Mouse (Mus musculus) forebrain, embryonic 13.5 days (tissue): ENCODE data around the gene Tcp10b. TPM values are rescaled to one million over a fixed set of nuclear protein-coding genes. Genes with fewer than 3 reads are reported as not detected.
"Not testable (repeated sequence)": the region's sequence is repeated elsewhere in the genome, so short reads cannot be mapped to it uniquely, and the experiment has no call there.

Source experiments
- ATAC-seq: fragments of 200-750 bp; cut with Nextera tagmentation; 2 replicates; pipeline ENCODE4 v1.8.0; 2017
- H3K27ac ChIP-seq: fragments of 300-500 bp; sonication (generic); 2 replicates; pipeline ENCODE4 v1.5.1; 2015; ENCODE audit warnings: inconsistent platforms, mild to moderate bottlenecking, moderate library complexity
- H3K27me3 ChIP-seq: fragments of 300-500 bp; sonication (generic); 2 replicates; pipeline ENCODE4 v1.6.1; 2015; ENCODE audit warnings: mild to moderate bottlenecking, inconsistent platforms
- H3K36me3 ChIP-seq: fragments of 300-500 bp; sonication (generic); 2 replicates; pipeline ENCODE4 v1.6.1; 2015; ENCODE audit warnings: mild to moderate bottlenecking, inconsistent platforms; ENCODE audit not compliant: poor library complexity, severe bottlenecking
- H3K4me1 ChIP-seq: fragments of 300-500 bp; sonication (generic); 2 replicates; pipeline ENCODE4 v1.6.1; 2015; ENCODE audit warnings: inconsistent platforms
- H3K4me2 ChIP-seq: fragments of 300-500 bp; sonication (generic); 2 replicates; pipeline ENCODE4 v1.6.1; 2015; ENCODE audit warnings: inconsistent platforms, mild to moderate bottlenecking, moderate library complexity
- H3K4me3 ChIP-seq: fragments of 300-500 bp; sonication (generic); 2 replicates; pipeline ENCODE4 v1.5.1; 2015; ENCODE audit warnings: mild to moderate bottlenecking, inconsistent platforms
- H3K9ac ChIP-seq: fragments of 300-500 bp; sonication (generic); 2 replicates; pipeline ENCODE4 v1.6.1; 2015; ENCODE audit warnings: mild to moderate bottlenecking, inconsistent platforms
- H3K9me3 ChIP-seq: fragments of 300-500 bp; sonication (generic); replicated peaks from 2 replicates; pipeline ENCODE4 v1.6.1; 2016; ENCODE audit warnings: inconsistent platforms
- WGBS: fragments of 180-500 bp; shearing (Covaris S2); methylation state at CpG from one replicate; pipeline ENCODE4 v1.1.7; 2015; 5-methylcytosine and 5-hydroxymethylcytosine counted together
- polyA plus RNA-seq: library from polyadenylated mRNA; unstranded; fragments of >200 nt; fragmentation: Nextera tagmentation; extraction: Ambion mirVana; gene quantifications from 2 replicates; pipeline ENCODE4 v1.2.1, GENCODE M21; 2015

Gene Tcp10b
- polyA plus RNA-seq: 0.14 TPM in 1 of 2 replicates, not detected in the other

GRCm38 (mm10) chr17:13060804-13061203 lies at the start of gene Tcp10b:
Gene Tcp10b, plus strand, starts transcription at chr17:13061104.
- WGBS: 91% methylated on average over 4 of the region's 4 CpGs
- not testable (repeated sequence) for H3K4me2 ChIP-seq, H3K27ac ChIP-seq, H3K4me1 ChIP-seq, H3K9ac ChIP-seq, ATAC-seq, H3K27me3 ChIP-seq, H3K4me3 ChIP-seq, H3K9me3 ChIP-seq, H3K36me3 ChIP-seq

GRCm38 (mm10) chr17:13013316-13013715 lies 47.6 kb upstream of the Tcp10b start:
- Histone ChIP-seq H3K4me3 (no peak overlapping the region), H3K27me3 (no peaks in the 10 kb centered on the region), H3K4me1 (peaks cover 9% of the 10 kb centered on the region), H3K27ac (no peak overlapping the region), H3K4me2 (no peak overlapping the region), H3K9me3 (no peaks in the 10 kb centered on the region), H3K9ac (no peak overlapping the region), H3K36me3 (peaks cover 54% of the 10 kb centered on the region)
- WGBS: 71% methylated on average over 3 of the region's 3 CpGs
- no peak for ATAC-seq

GRCm38 (mm10) chr17:13036627-13037192 lies 24.2 kb upstream of the Tcp10b start:
- not testable (repeated sequence) for H3K4me3 ChIP-seq, ATAC-seq, H3K9me3 ChIP-seq, H3K4me2 ChIP-seq, H3K4me1 ChIP-seq, H3K27ac ChIP-seq, H3K27me3 ChIP-seq, H3K36me3 ChIP-seq, H3K9ac ChIP-seq
- WGBS: 96% methylated on average over 4 of the region's 12 CpGs

- H3K27ac ChIP-seq: not testable (repeated sequence)
- ATAC-seq: peak; percentile 92
- 1% methylated on average over 4 of the region's 4 CpGs for WGBS
These were observed 16.8 kb upstream of the Tcp10b start for GRCm38 (mm10) chr17:13043846-13044673.

GRCm38 (mm10) chr17:13052124-13052813 lies 8.6 kb upstream of the Tcp10b start, which contains the start of gene Gpr31b:
Gene Gpr31b, minus strand, starts transcription at chr17:13052296.
- H3K4me3 ChIP-seq, H3K27ac ChIP-seq, H3K4me2 ChIP-seq, H3K27me3 ChIP-seq, H3K9me3 ChIP-seq, H3K9ac ChIP-seq, H3K36me3 ChIP-seq, H3K4me1 ChIP-seq: not testable (repeated sequence)
- 0 out of 2 replicates have a peak, but pooled peaks have one; percentile 27 for ATAC-seq
- 83% methylated on average over 2 of the region's 8 CpGs for WGBS

More at GRCm38 (mm10) chr17:13043846-13044673, 16.8 kb upstream of the Tcp10b start:
- H3K4me3 ChIP-seq, H3K4me1 ChIP-seq, H3K9me3 ChIP-seq, H3K4me2 ChIP-seq, H3K36me3 ChIP-seq, H3K9ac ChIP-seq, H3K27me3 ChIP-seq: not testable (repeated sequence)

- H3K27me3 ChIP-seq, H3K9me3 ChIP-seq, H3K4me3 ChIP-seq, H3K9ac ChIP-seq, H3K4me2 ChIP-seq, ATAC-seq, H3K27ac ChIP-seq, H3K36me3 ChIP-seq, H3K4me1 ChIP-seq: not testable (repeated sequence)
- WGBS: 81% methylated on average over 6 of the region's 7 CpGs
These were observed 2.0 kb downstream of the Tcp10b start for GRCm38 (mm10) chr17:13062882-13063281.

- H3K27ac ChIP-seq, H3K36me3 ChIP-seq, H3K4me2 ChIP-seq, ATAC-seq, H3K9ac ChIP-seq, H3K4me3 ChIP-seq, H3K9me3 ChIP-seq, H3K27me3 ChIP-seq, H3K4me1 ChIP-seq: not testable (repeated sequence)
- WGBS: 82% methylated on average over 1 of the region's 4 CpGs
These were observed 7.0 kb downstream of the Tcp10b start for GRCm38 (mm10) chr17:13067864-13068385.

GRCm38 (mm10) chr17:13069227-13069626 lies 8.3 kb downstream of the Tcp10b start:
- ATAC-seq: not testable (repeated sequence)

GRCm38 (mm10) chr17:13091510-13091909 lies 30.6 kb downstream of the Tcp10b start:
- no CpG with 5 or more reads among the region's 1 CpGs for WGBS
- ATAC-seq, H3K4me1 ChIP-seq: not testable (repeated sequence)

More at GRCm38 (mm10) chr17:13069227-13069626, 8.3 kb downstream of the Tcp10b start:
- WGBS: 78% methylated on average over 3 of the region's 5 CpGs
- not testable (repeated sequence) for H3K27me3 ChIP-seq, H3K9me3 ChIP-seq, H3K9ac ChIP-seq, H3K27ac ChIP-seq, H3K4me2 ChIP-seq, H3K4me1 ChIP-seq, H3K4me3 ChIP-seq, H3K36me3 ChIP-seq

GRCm38 (mm10) chr17:13092100-13092764 lies 31.3 kb downstream of the Tcp10b start:
- 43% methylated on average over 8 of the region's 8 CpGs for WGBS
- H3K4me1 ChIP-seq: not testable (repeated sequence)

More at GRCm38 (mm10) chr17:13091510-13091909, 30.6 kb downstream of the Tcp10b start:
- H3K9me3 ChIP-seq, H3K27ac ChIP-seq, H3K36me3 ChIP-seq, H3K4me3 ChIP-seq, H3K4me2 ChIP-seq, H3K9ac ChIP-seq, H3K27me3 ChIP-seq: not testable (repeated sequence)

GRCm38 (mm10) chr17:13092960-13093359 lies 32.1 kb downstream of the Tcp10b start:
- not testable (repeated sequence) for H3K4me2 ChIP-seq, H3K9ac ChIP-seq, H3K36me3 ChIP-seq, H3K27me3 ChIP-seq, H3K4me1 ChIP-seq, H3K9me3 ChIP-seq, H3K4me3 ChIP-seq, H3K27ac ChIP-seq, ATAC-seq
- WGBS: 97% methylated on average over 3 of the region's 4 CpGs

More at GRCm38 (mm10) chr17:13092100-13092764, 31.3 kb downstream of the Tcp10b start:
- H3K9me3 ChIP-seq, H3K4me2 ChIP-seq, H3K27me3 ChIP-seq, H3K4me3 ChIP-seq, H3K36me3 ChIP-seq, ATAC-seq, H3K27ac ChIP-seq, H3K9ac ChIP-seq: not testable (repeated sequence)
